Mouse (Mus musculus): ENCODE measurements around the gene Snx20. TPM values are rescaled to one million over a fixed set of nuclear protein-coding genes. Genes with fewer than 3 reads are reported as not detected.
"Not testable (repeated sequence)": the region's sequence is repeated elsewhere in the genome, so short reads cannot be mapped to it uniquely, and the experiment has no call there.

Snx20 gene
- polyA plus RNA-seq (2012; rRNA removed): 3.0 TPM in 2 replicates

GRCm38 (mm10) chr8:88635474-88636397, at the start of gene Snx20:
Gene Snx20, minus strand, starts transcription at chr8:88636128.
- DNase-seq (ENCODE audit: low spot score): no peak

- DNase-seq (ENCODE audit: low spot score): no peak
Observed at GRCm38 (mm10) chr8:88683656-88684289, 47.8 kb upstream of the Snx20 start.

DNA sequence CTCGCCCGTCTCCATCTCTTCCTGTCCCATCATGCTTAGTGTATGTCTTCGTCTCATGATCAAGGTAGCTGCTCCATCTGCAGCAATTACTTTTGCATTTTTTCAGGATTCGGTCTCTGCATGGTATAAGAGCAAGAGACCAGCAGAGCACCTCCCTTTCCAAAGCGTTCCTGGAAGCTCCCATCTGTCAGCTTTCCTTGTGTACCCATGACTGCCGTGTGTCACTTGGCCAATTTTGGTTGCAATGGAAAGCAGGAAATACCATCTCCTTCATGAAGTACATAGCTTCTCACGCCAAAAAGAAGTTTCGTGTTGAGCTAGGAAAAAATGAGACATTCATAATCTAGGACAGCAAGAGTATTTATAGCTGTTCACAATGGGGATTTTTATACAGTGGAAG, 45.1 kb upstream of the Snx20 start:
- DNase-seq (ENCODE audit: low spot score): no peak

GRCm38 (mm10) chr8:88680566-88680965, 44.6 kb upstream of the Snx20 start:
- DNase-seq (ENCODE audit: low spot score): no peak

GRCm38 (mm10) chr8:88677071-88677470, 41.1 kb upstream of the Snx20 start:
- no peak for DNase-seq (ENCODE audit: low spot score)

GRCm38 (mm10) chr8:88675372-88676165, 39.6 kb upstream of the Snx20 start:
- no peak for DNase-seq (ENCODE audit: low spot score)

GRCm38 (mm10) chr8:88673859-88674258, 37.9 kb upstream of the Snx20 start:
- no peak for DNase-seq (ENCODE audit: low spot score)

GRCm38 (mm10) chr8:88671575-88671974, 35.6 kb upstream of the Snx20 start:
- no peak for DNase-seq (ENCODE audit: low spot score)

DNA sequence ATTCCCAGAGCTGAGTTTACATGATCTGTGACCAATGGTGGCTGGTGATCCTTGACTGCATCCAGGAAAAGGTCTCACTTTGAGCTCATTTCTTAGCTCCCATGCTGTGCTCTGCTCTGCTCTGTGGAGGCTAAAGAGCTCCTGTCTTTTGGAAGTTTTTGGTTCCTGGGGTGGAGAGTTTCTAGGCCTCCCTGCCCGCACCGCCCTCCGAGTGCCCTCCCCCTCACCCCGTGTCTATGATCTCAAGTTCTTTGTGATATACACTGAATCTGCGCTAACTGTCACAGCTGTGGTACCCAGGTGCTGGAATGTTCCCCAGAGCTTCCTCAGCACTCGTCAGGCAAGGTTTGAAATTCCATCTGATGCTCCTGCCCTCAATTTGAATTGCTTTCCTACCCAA, 34.9 kb upstream of the Snx20 start:
- DNase-seq (ENCODE audit: low spot score): no peak

DNA sequence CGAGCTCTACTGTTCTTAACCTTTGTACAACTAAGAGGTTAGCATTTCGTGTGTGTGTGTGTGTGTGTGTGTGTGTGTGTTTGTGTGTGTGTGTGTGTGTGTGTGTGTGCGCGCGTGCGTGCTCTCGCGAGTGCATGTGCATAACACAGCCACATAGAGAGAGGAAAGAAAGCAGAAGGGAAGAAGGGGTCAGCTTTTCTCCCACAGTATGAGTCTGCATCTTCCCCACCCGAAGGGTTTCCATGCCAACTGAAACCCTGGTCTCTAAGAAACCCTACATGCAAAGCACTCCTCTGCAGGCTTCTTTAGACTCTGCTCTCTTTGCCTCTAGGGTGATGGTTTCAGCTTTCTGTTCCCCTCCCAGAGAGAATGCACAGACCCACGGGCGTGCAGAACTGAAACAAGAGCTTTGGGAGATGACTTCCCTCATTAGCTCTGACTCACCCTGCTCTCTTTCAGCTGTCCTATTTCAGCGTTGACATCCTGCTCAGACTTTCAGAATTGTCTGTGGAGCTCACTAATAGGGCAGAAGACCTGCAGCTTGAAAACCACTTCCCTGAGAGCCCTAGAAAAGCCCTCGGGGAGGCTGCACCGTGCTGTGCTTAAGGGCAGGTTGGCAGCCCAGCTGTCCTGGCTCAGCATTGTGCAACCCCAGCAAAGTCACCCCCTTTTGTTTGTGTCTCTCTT, 32.6 kb upstream of the Snx20 start:
- no peak for DNase-seq (ENCODE audit: low spot score)

- DNase-seq (ENCODE audit: low spot score): no peak
Observed at GRCm38 (mm10) chr8:88666435-88666834, 30.5 kb upstream of the Snx20 start.

DNA sequence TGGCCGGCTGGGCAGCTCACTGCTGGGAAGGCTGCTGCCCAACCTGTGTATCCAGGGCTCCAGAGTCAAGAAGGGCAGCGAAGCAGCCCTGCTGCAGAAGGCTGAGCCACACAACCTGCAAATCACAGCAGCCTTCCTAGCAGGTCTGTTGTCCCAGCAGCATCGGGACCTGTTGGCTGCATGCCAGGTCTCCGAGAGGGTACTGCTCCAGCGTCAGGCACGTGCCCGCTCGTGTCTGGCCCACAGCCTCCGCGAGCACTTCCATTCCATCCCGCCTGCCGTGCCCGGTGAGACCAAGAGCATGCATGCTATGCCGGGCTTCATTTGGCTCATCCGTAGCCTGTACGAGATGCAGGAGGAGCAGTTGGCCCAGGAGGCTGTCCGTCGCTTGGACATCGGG, 29.0 kb upstream of the Snx20 start:
- DNase-seq (ENCODE audit: low spot score): no peak

GRCm38 (mm10) chr8:88664121-88664520, 28.2 kb upstream of the Snx20 start:
- DNase-seq (ENCODE audit: low spot score): no peak

GRCm38 (mm10) chr8:88662401-88662821, 26.5 kb upstream of the Snx20 start:
- DNase-seq (ENCODE audit: low spot score): no peak

- no peak for DNase-seq (ENCODE audit: low spot score)
Observed at GRCm38 (mm10) chr8:88659873-88660272, 23.9 kb upstream of the Snx20 start.

GRCm38 (mm10) chr8:88655334-88655733, 19.4 kb upstream of the Snx20 start:
- no peak for DNase-seq (ENCODE audit: low spot score)

DNA sequence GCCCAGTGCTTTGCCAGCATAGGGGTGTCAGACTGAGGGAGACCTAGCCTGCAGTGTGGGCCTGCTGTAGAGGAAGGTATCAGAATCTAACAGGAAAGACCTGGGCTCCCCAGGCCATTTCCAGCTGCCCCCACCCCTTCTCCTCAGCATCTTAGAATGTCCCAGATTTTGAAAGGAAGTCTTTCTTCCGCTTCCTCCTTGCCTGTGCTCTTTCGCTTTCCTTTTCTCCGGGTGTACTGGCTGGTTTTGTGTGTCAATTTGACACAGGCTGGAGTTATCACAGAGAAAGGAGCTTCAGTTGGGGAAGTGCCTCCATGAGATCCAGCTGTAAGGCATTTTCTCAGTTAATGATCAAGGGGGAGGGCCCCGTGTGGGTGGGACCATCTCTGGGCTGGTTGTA, 15.2 kb upstream of the Snx20 start:
- DNase-seq (ENCODE audit: low spot score): not testable (repeated sequence)

DNA sequence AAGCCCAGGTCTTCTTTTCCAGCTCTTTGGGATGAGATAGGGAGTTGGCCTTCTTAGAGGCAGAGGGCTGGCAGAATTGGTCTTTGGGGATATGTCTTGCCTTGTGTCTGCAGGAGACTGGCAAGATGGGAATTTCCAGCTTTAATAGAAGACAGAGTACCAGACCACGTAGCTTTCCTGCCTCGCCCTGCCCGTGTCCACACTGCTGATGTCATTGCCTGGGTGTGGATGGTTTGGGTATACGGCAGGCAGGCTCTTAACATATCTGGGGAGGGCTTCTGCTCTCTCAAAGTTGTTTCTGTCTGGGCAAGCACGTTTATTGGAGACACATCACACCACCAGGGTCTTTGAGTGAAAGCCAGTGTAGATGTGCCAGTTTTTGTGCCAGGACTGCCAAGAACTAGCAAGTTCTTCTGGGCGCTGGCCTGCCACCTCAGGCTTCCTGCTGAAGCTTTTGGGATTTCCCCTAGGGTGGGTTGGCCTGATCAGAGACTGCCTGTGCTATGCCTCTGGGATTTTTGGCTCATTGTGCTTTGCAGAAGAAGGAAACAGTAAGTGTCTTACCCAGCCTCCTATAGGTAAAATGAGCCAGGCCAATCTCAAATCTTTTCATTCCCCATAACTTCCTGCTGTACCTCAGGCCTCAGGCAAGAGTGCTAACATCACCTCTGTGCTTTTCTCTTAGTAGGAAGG, 14.2 kb upstream of the Snx20 start:
- DNase-seq (ENCODE audit: low spot score): no peak

DNA sequence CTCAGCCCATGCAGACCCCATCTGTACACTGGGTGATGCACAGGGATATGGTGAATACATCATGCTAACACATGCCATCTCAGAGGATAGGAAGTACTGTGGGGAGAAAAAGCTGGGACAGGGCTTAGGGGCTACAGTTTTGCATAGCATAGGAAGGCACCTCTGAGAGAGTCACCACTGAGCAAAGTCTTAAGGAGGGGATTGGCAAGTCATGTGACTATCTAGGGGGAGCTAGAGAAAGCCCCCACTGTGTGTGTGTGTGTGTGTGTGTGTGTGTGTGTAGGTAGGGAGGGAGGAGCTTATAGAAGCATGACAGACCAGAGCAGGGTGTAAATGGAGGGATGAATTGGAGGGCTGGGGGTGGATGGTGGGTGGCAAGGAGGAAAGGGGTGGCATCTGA, 12.4 kb upstream of the Snx20 start:
- DNase-seq (ENCODE audit: low spot score): no peak

DNA sequence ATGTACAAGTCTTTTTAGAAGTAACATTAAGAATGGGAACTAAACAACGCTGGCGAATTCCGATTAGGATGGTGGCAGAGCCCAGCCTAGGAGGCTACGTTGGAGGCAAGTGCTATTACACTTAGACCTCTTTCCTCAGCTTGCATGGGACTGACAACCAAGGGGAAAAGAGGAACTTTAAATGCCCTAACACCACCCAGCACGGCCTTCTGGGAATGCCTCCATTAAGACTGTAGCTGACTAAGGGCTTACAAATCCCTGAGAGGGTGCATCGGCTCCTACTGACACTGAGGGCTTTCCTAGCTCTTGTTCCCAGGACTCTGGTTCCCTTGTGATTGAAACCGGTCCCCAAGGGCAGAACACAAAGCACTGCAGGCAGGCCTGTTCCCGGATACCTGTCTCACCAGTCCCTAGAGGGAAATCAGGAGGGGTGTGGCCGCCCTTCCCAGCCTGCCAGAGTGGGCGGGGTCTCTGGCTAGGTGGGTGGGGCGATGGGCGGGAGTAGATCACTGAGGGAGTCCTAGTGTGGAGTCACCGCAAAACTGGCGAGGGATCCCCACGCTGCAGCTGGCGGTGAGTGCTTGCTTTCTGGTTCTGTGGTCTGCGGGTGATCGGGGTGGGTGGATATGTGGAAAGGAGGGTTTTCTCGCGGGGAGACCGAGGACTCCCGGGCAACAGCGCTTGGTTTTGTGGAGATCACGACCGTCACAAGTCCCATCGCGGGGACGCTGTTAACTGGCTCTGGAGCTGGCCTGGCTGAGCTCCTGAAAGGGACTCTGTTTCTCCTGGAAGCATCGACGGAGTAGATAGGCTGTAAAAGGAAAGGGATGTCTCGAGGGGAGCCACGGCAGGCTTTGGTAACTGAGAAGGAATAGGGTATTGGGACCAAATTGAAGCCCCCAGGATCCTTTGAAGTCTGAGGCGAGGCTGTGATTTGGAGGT, 11.2 kb upstream of the Snx20 start, which contains the start of gene Nod2:
Gene Nod2 (plus strand): TSS at position 479 of the 942 bp plus-strand sequence.
- DNase-seq (ENCODE audit: low spot score): peak; percentile 60
